Mouse (Mus musculus): ENCODE results near the gene Trim37. TPM values are rescaled to one million over a fixed set of nuclear protein-coding genes. Genes with fewer than 3 reads are reported as not detected.
A peak's percentile ranks its signal among the peaks of the same experiment; 100 is the strongest.

Trim37 gene
- total and polyA plus RNA-seq, 3 experiments, result 36.2 to 60.6 (median 41.9) TPM

DNA sequence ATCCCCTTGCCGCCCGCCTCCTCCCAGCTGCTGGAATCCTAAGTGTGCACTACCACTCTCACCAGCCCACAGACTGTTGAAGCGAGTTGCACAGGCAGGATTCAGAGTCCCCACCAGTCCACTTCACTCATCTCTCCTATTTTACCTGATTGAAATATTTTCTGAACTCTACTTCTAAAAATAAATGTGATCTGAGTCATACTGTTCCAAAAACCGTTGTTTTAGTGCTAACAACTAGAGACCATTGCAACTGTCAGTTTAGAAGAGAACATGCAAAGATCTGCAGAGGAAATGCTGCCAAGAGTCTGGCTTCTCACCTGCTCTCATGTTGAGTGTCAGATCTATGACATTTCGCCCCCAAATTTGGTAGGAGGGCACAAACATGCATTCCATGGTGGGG is 106.5 kb downstream of the Trim37 start:
- in situ Hi-C loops (cut with MboI; ENCODE audit: low pct_ligation_motif_present, low pct_unique_long_range_greater_than_20kb, low sequenced_read_pairs) (no loop called here), dilution Hi-C loops (cut with MboI; ENCODE audit: extremely low pct_ligation_motif_present, extremely low pct_unique_long_range_greater_than_20kb, low sequenced_read_pairs) (no loop called here)
- H3K9me3 ChIP-seq (replicated peaks; ENCODE audit: low read length), result no peaks in the 10 kb centered on the region
- H3K36me3 ChIP-seq (replicated peaks in 1 of 2; ENCODE audit: control insufficient read depth in 1 of 2, insufficient read depth in 1 of 2, low read length in 1 of 2), result peaks cover 7 to 54% of the 10 kb centered on the region in 2 experiments
- no peaks in the 10 kb centered on the region for H3K79me2 ChIP-seq (replicated peaks; ENCODE audit: control insufficient read depth, extremely low read depth, insufficient read depth, poor library complexity, severe bottlenecking)
- no peak overlapping the region for H3K27ac ChIP-seq (ENCODE audit: insufficient read depth, low read depth)
- no peak for DNase-seq (ENCODE audit: extremely low read depth)
- H3K4me2 ChIP-seq (ENCODE audit: insufficient read depth, low read depth, poor library complexity, severe bottlenecking), result no peak overlapping the region
- no peak overlapping the region for H3K9ac ChIP-seq (ENCODE audit: insufficient read depth, low read depth)
- TF ChIP-seq MEF2A (IDR thresholded peaks at IDR 0.05; ENCODE audit: borderline replicate concordance, low read depth, low read length) (peak; percentile 58; the same call in 1 of the 2 replicates), EP300 (IDR thresholded peaks at IDR 0.05; ENCODE audit: low read length) (no peak), USF1 (IDR thresholded peaks at IDR 0.05; ENCODE audit: low read depth, low read length) (no peak), ZKSCAN1 (IDR thresholded peaks at IDR 0.05; ENCODE audit: borderline replicate concordance, low read depth, low read length) (no peak), ELF1 (IDR thresholded peaks at IDR 0.05; ENCODE audit: low read depth, low read length) (no peak), POLR2A (IDR thresholded peaks at IDR 0.05; ENCODE audit: low read depth, low read length) (no peak), MAX (IDR thresholded peaks at IDR 0.05; ENCODE audit: low read length) (no peak), JUND (conservative IDR thresholded peaks at IDR 0.05; ENCODE audit: low read depth, low read length) (peak; percentile 50; the same call in 1 of the 2 replicates), HCFC1 (IDR thresholded peaks at IDR 0.05; ENCODE audit: low read depth, low read length) (no peak), ETS1 (conservative IDR thresholded peaks at IDR 0.05; ENCODE audit: low read depth, low read length) (0 out of 2 replicates have a peak, but pooled peaks have one; percentile 10), UBTF (IDR thresholded peaks at IDR 0.05; ENCODE audit: low read depth, low read length) (no peak), ZNF384 (IDR thresholded peaks at IDR 0.05; ENCODE audit: low read depth, low read length) (no peak), NELFE (IDR thresholded peaks at IDR 0.05; ENCODE audit: low read depth, low read length) (no peak), PAX5 (IDR thresholded peaks at IDR 0.05; ENCODE audit: low read length) (no peak), CHD2 (IDR thresholded peaks at IDR 0.05; ENCODE audit: low read length) (no peak), CTCF (conservative IDR thresholded peaks at IDR 0.05 in 1 of 2, IDR thresholded peaks at IDR 0.05 in 1 of 2; ENCODE audit: low read depth in 2 of 2, low read length in 2 of 2) (no peak), SIN3A (IDR thresholded peaks at IDR 0.05; ENCODE audit: low read length) (no peak), MXI1 (IDR thresholded peaks at IDR 0.05; ENCODE audit: low read depth, low read length) (no peak), JUN (IDR thresholded peaks at IDR 0.05; ENCODE audit: insufficient read depth, low read depth, low read length) (0 out of 2 replicates have a peak, but pooled peaks have one; percentile 23), GABPA (IDR thresholded peaks at IDR 0.05; ENCODE audit: insufficient replicate concordance, low read depth, low read length) (no peak), ZC3H11A (IDR thresholded peaks at IDR 0.05; ENCODE audit: low read depth, low read length) (no peak), POLR2AphosphoS2 (IDR thresholded peaks at IDR 0.05; ENCODE audit: low read depth, low read length) (no peak), RAD21 (IDR thresholded peaks at IDR 0.05; ENCODE audit: low read depth, low read length) (no peak), MYC (IDR thresholded peaks at IDR 0.05; ENCODE audit: low read depth, low read length) (no peak)
- no peaks in the 10 kb centered on the region for H3K27me3 ChIP-seq (replicated peaks)
- no peak overlapping the region for H3K4me3 ChIP-seq (replicated peaks in 1 of 3; ENCODE audit: low read depth in 2 of 3, low read length in 2 of 3, poor library complexity in 1 of 3)
- peaks cover 14 to 50% of the 10 kb centered on the region in 2 experiments for H3K4me1 ChIP-seq (ENCODE audit: control insufficient read depth in 1 of 2, insufficient read depth in 2 of 2)

All from CH12.LX (cell line).